ENCODE assay signal across 8 mouse cellular contexts in the genomic region with DNA sequence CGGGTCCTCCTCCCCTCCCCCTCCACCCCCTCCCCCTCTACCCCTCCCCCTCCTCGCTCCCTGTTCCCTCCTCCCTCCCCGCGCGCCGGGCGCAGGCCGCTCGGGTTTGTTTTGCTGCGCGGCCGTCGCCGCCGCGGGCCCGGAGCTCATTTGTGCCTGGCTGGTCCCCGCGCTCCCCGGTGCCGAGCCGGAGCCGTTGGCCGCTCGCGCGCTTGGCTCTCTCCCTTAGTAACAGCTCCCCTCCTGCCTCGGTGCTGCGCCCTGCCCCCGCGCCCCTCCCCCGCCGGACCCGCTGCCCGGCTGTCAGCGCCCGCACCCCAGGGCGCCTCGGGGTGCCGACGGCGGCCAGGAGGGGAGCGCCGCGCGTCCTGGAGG. TPM values are rescaled to one million over a fixed set of nuclear protein-coding genes. Genes with fewer than 3 reads are reported as not detected.
DNase-seq lines count a peak whose midpoint lies in the region; ATAC-seq and TF ChIP-seq lines count a peak whose summit lies in the region.

Gene Tbl1xr1, plus strand, starts transcription at position 92 of the 375 bp plus-strand sequence.

- peak within 1 kb of the TSS; percentile 91 for H3K9ac ChIP-seq in forebrain, embryonic 11.5 days (ENCODE audit: low read length)
- peak within 1 kb of the TSS; percentile 97 for H3K9ac ChIP-seq in heart, embryonic 15.5 days
- peak within 1 kb of the TSS; percentile 80 for H3K9ac ChIP-seq in liver, embryonic 15.5 days
- peak within 1 kb of the TSS; percentile 96 for H3K9ac ChIP-seq in neural tube, embryonic 13.5 days

- peaks cover 7% of the 10 kb centered on the region for H3K4me1 ChIP-seq in forebrain, embryonic 11.5 days (replicated peaks; ENCODE audit: control insufficient read depth, insufficient read depth, low read length)
- peaks cover 20% of the 10 kb centered on the region for H3K4me1 ChIP-seq in heart, embryonic 15.5 days (replicated peaks)
- H3K4me1 ChIP-seq in liver, embryonic 15.5 days (replicated peaks) = peaks cover 53% of the 10 kb centered on the region
- peaks cover 50% of the 10 kb centered on the region for H3K4me1 ChIP-seq in neural tube, embryonic 13.5 days (replicated peaks)
- H3K4me1 ChIP-seq in testis, adult 2 months (ENCODE audit: control insufficient read depth, insufficient read depth, low read length) = peaks cover 14% of the 10 kb centered on the region

- H3K36me3 ChIP-seq in forebrain, embryonic 11.5 days (ENCODE audit: control insufficient read depth, insufficient read depth, low read length) = no peaks in the 10 kb centered on the region
- no peaks in the 10 kb centered on the region for H3K36me3 ChIP-seq in heart, embryonic 15.5 days
- H3K36me3 ChIP-seq in liver, embryonic 15.5 days (replicated peaks) = 0 out of 2 replicates have a peak, but pooled peaks cover 3% of the 10 kb centered on the region
- H3K36me3 ChIP-seq in neural tube, embryonic 13.5 days = no peaks in the 10 kb centered on the region
- peaks cover 2% of the 10 kb centered on the region; the same call in 1 of the 2 replicates for H3K36me3 ChIP-seq in testis, adult 2 months (ENCODE audit: control insufficient read depth, insufficient read depth, low read length)

- peak within 1 kb of the TSS; percentile 90 for H3K4me3 ChIP-seq in forebrain, embryonic 11.5 days (ENCODE audit: low read depth, low read length)
- peak within 1 kb of the TSS; percentile 98 for H3K4me3 ChIP-seq in heart, embryonic 15.5 days
- peak within 1 kb of the TSS; percentile 87 for H3K4me3 ChIP-seq in liver, embryonic 15.5 days (replicated peaks)
- peak within 1 kb of the TSS; percentile 92 for H3K4me3 ChIP-seq in neural tube, embryonic 13.5 days
- peak within 1 kb of the TSS; percentile 89 for H3K4me3 ChIP-seq in testis, adult 2 months (ENCODE audit: control insufficient read depth, low read depth, low read length)

- TF ChIP-seq POLR2A in testis, adult 2 months (IDR thresholded peaks at IDR 0.05; ENCODE audit: control insufficient read depth, low read depth, low read length) = no peak; the same call in 1 of the 2 replicates

- H3K27ac ChIP-seq in forebrain, embryonic 11.5 days (ENCODE audit: low read depth, low read length) = peak within 1 kb of the TSS; percentile 96
- H3K27ac ChIP-seq in heart, embryonic 15.5 days = peak within 1 kb of the TSS; percentile 99
- H3K27ac ChIP-seq in liver, embryonic 15.5 days (replicated peaks) = peak within 1 kb of the TSS; percentile 92
- peak within 1 kb of the TSS; percentile 100 for H3K27ac ChIP-seq in neural tube, embryonic 13.5 days (replicated peaks)
- H3K27ac ChIP-seq in testis, adult 2 months (ENCODE audit: control insufficient read depth, insufficient read depth, low read depth, low read length) = peak within 1 kb of the TSS; percentile 90

- peak; percentile 92 for ATAC-seq in forebrain, embryonic 11.5 days (replicated peaks; ENCODE audit: low FRiP score)
- peak; percentile 84 for ATAC-seq in heart, embryonic 15.5 days (replicated peaks; ENCODE audit: insufficient number of reproducible peaks, insufficient read depth, low FRiP score, low read depth)
- peak; percentile 72 for ATAC-seq in liver, embryonic 15.5 days (ENCODE audit: insufficient read depth)
- ATAC-seq in neural tube, embryonic 13.5 days (ENCODE audit: low read depth) = peak; percentile 95

- no peaks in the 10 kb centered on the region for H3K27me3 ChIP-seq in forebrain, embryonic 11.5 days (ENCODE audit: control insufficient read depth, insufficient read depth, low read length)
- no peaks in the 10 kb centered on the region for H3K27me3 ChIP-seq in heart, embryonic 15.5 days
- H3K27me3 ChIP-seq in liver, embryonic 15.5 days = no peaks in the 10 kb centered on the region
- H3K27me3 ChIP-seq in neural tube, embryonic 13.5 days = no peaks in the 10 kb centered on the region
- no peaks in the 10 kb centered on the region for H3K27me3 ChIP-seq in testis, adult 2 months (ENCODE audit: control insufficient read depth, insufficient read depth, low read length)

- under 1% methylated on average over 20 of the region's 46 CpGs for WGBS in forebrain, embryonic 11.5 days
- 0% methylated on average over 29 of the region's 46 CpGs for WGBS in heart, embryonic 15.5 days
- WGBS in liver, embryonic 15.5 days (ENCODE audit: insufficient replicate concordance) = 2% methylated on average over 33 of the region's 46 CpGs
- WGBS in neural tube, embryonic 13.5 days = under 1% methylated on average over 32 of the region's 46 CpGs

- DNase-seq in CD4-positive helper T cell, adult 2 months (ENCODE audit: low read depth, low spot score) = peak; percentile 95
- peak; percentile 84 for DNase-seq in brain, embryonic 18.5 days (ENCODE audit: low read depth, low spot score)
- DNase-seq in forebrain, embryonic 11.5 days (ENCODE audit: low spot score) = no peak
- DNase-seq in kidney, postnatal 25 days = peak; percentile 96 to 98

- TF ChIP-seq CTCF in testis, adult 2 months (IDR thresholded peaks at IDR 0.05; ENCODE audit: control insufficient read depth, insufficient read depth, insufficient replicate concordance, low read depth, low read length) = no peak

- H3K9me3 ChIP-seq in forebrain, embryonic 11.5 days (ENCODE audit: control insufficient read depth, low read length) = no peaks in the 10 kb centered on the region
- no peaks in the 10 kb centered on the region for H3K9me3 ChIP-seq in heart, embryonic 15.5 days (replicated peaks)
- H3K9me3 ChIP-seq in liver, embryonic 15.5 days (replicated peaks) = no peaks in the 10 kb centered on the region
- H3K9me3 ChIP-seq in neural tube, embryonic 13.5 days = no peaks in the 10 kb centered on the region

- peak within 1 kb of the TSS; percentile 78 for H3K4me2 ChIP-seq in forebrain, embryonic 11.5 days (ENCODE audit: low read depth, low read length, severe bottlenecking)
- peak within 1 kb of the TSS; percentile 84 for H3K4me2 ChIP-seq in heart, embryonic 15.5 days
- peak within 1 kb of the TSS; percentile 89 for H3K4me2 ChIP-seq in liver, embryonic 15.5 days
- H3K4me2 ChIP-seq in neural tube, embryonic 13.5 days = peak within 1 kb of the TSS; percentile 72

RNA-seq across cellular contexts. Expression of gene Tbl1xr1, which starts in this region (rescaled TPM):
- 28.6 and 30.1 TPM in 2 replicates for polyA plus RNA-seq in forebrain, embryonic 11.5 days (2014; fragmentation: Nextera tagmentation; extraction: Ambion mirVana)
- 10.0 and 13.2 TPM in 2 replicates for polyA plus RNA-seq in heart, embryonic 15.5 days (2015; fragmentation: Nextera tagmentation; extraction: Ambion mirVana)
- 4.7 and 6.3 TPM in 2 replicates for polyA plus RNA-seq in liver, embryonic 15.5 days (2015; fragmentation: Nextera tagmentation; extraction: Ambion mirVana)
- 20.7 and 20.8 TPM in 2 replicates for polyA plus RNA-seq in neural tube, embryonic 13.5 days (2015; fragmentation: Nextera tagmentation; extraction: Ambion mirVana)
- polyA plus RNA-seq in testis, adult 2 months (2012; rRNA removed) = 43.0 and 45.8 TPM in 2 replicates
